Mouse (Mus musculus) testis, postnatal 10 days (tissue): ENCODE data around the gene Gm4869.

Source experiments
- DNase-seq: peaks from one replicate; pipeline ENCODE4 v3.0.0; 2021; ENCODE audit warnings: low spot score

Gene Gm4869

DNA sequence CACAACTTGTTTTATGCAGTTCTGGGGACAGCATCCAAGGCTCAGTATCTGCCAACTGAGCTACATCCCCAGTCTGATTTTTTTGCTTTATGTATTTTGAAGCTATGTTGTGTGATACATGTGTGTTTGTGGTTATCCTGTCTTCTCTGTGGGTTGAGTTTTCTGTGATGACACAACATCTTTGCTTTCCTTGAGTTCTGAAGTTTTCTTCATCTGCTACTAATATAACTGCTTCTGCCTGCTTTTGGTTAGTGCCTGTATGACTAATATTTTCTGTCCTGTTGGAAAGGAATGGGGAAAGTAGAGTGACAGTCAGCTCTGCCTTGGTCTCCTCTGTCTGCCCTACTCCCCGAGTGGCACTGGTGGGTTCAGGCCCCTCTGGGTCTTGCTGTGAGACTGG, 75.8 kb downstream of the Gm4869 start:
- no peak for DNase-seq

DNA sequence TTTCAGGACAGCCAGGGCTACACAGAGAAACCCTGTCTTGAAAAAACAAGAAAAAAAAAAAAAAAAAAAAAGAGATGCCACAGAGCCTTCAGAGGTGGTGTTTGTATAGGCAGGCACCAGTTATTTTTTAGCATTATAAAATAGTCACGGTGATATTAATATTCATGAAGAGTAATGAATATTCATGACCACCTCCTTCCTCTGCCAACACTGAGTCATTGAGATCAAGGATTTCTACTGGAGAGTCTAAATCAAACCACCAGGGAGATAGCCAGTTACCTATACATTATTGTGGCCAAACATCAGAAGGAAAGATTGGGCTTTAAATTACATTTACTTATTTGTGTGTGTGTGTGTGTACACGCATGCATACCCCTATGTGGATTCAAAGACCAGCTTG, 81.3 kb downstream of the Gm4869 start:
- DNase-seq, result no peak

DNA sequence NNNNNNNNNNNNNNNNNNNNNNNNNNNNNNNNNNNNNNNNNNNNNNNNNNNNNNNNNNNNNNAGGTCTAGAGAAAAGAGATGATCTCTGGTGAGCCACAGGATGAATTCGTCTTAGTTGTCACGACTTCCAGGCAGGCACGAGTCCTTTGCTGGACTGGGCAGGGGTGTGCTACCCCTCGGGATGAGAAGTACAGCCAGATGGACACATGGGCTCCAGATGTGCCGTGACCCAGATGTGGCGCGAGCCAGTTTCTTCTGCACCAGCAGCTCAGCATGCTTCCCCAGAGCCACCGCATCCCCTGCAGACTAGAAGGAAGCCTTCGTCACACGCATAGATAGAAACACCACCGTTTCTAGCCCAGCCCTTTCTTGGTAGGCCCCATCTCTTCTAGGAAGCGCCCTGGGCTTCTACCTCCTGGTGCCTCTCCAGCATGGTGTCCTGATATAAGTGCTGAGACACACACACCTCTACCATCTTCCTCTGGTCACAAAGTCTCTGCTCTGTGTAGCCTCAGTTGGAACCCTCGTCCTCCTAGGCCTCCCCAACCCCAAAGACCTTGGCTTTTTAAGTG, 92.8 kb downstream of the Gm4869 start:
- no peak for DNase-seq

GRCm38 (mm10) chr5:140540106-140540505, 94.7 kb downstream of the Gm4869 start:
- DNase-seq, result peak; percentile 92

DNA sequence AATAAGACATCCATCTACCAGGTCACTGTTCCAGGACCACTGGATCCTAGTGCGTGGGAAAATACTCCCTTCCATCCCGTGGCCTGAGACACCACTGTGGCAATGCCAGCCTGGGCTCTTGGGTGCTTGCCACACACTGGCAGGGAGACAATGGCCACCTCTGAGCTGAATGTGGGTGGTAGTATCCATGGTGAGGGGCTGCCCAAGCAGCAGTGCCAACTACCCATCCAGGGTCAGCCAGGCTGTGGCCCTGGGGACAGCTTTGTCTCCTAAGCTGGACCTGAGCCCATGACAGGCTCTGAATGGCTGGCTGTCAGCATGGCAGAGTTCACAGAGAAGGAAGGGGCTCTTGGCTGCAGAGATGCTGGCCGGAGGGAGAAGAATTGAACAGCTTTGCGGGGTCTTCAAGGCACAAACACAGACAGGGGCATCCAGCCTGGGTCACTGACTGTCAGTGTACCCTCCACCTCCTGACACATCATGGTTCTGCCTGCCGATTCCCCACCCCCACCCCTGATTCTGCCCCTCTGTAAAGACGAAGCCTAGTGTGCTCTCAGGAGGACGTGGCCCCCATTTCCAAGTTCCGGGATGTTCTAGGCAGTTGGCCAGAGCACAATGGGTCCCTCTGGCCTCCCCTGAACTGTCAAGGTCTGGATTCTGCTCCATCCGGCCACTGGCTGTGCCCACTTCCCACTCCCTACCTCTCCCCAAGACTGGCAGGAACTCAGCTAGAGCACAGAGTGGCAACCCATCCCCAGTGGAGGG, 97.5 kb downstream of the Gm4869 start:
- DNase-seq, result no peak
